Mouse (Mus musculus) ES-E14 (cell line): ENCODE results near the gene Plbd2.

Source experiments
- CHD2 ChIP-seq: IDR thresholded peaks from 2 replicates; pipeline ENCODE4 v1.6.1; 2014; ENCODE audit warnings: mild to moderate bottlenecking, low read depth, low read length, inconsistent platforms
- HCFC1 ChIP-seq: IDR thresholded peaks from 2 replicates; pipeline ENCODE4 v1.6.1; 2012; ENCODE audit warnings: low read length, inconsistent platforms, borderline replicate concordance; ENCODE audit not compliant: insufficient read depth
- MAFK ChIP-seq: IDR thresholded peaks from 2 replicates; pipeline ENCODE4 v1.6.1; 2014; ENCODE audit warnings: mild to moderate bottlenecking, low read depth, low read length, inconsistent platforms; ENCODE audit not compliant: insufficient read depth
- ZNF384 ChIP-seq: IDR thresholded peaks from 2 replicates; pipeline ENCODE4 v1.6.1; 2012; ENCODE audit warnings: low read depth, low read length, inconsistent platforms

DNA sequence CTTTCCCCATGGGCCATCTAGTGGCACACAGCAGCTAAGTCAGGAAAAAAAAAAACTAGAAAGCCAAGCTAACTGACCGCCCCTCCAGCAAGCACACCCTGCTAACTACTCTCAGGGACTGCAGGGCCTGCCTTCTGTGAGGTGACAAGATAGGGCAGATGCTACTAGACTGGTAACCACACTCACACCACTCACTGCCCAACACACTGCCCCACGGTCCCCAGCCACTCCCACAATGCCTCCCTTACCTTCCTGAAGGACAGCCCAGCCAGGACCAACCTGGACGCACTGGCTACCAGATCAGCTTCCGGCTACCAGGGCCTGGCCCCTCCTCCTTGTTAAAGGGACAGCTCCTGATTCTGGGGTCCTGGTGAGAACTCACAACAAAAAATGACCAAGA is 36.4 kb downstream of the Plbd2 start:
- TF ChIP-seq CHD2 (no peak), MAFK (no peak), HCFC1 (no peak), ZNF384 (no peak)
